Mouse (Mus musculus) embryonic facial prominence, embryonic 13.5 days (tissue): ENCODE measurements around the gene Tvp23a. TPM values are rescaled to one million over a fixed set of nuclear protein-coding genes. Genes with fewer than 3 reads are reported as not detected.
A peak's percentile ranks its signal among the peaks of the same experiment; 100 is the strongest.

Source experiments
- ATAC-seq: fragments of 200-750 bp; cut with Nextera tagmentation; 2 replicates; pipeline ENCODE4 v1.8.0; 2017; ENCODE audit warnings: low read depth; ENCODE audit not compliant: insufficient number of reproducible peaks, insufficient read depth, low FRiP score, low TSS enrichment
- H3K27ac ChIP-seq: fragments of 300-500 bp; sonication (generic); 2 replicates; pipeline ENCODE4 v1.5.1; 2015; ENCODE audit warnings: moderate library complexity, mild to moderate bottlenecking, inconsistent platforms
- H3K27me3 ChIP-seq: fragments of 300-500 bp; sonication (generic); 2 replicates; pipeline ENCODE4 v1.6.1; 2015; ENCODE audit warnings: mild to moderate bottlenecking, inconsistent platforms
- H3K36me3 ChIP-seq: fragments of 300-500 bp; sonication (generic); 2 replicates; pipeline ENCODE4 v1.6.1; 2015; ENCODE audit warnings: mild to moderate bottlenecking, inconsistent platforms
- H3K4me1 ChIP-seq: fragments of 300-500 bp; sonication (generic); 2 replicates; pipeline ENCODE4 v1.6.1; 2015; ENCODE audit warnings: inconsistent platforms
- H3K4me2 ChIP-seq: fragments of 300-500 bp; sonication (generic); 2 replicates; pipeline ENCODE4 v1.6.1; 2015; ENCODE audit warnings: moderate library complexity, mild to moderate bottlenecking, inconsistent platforms
- H3K4me3 ChIP-seq: fragments of 300-500 bp; sonication (generic); 2 replicates; pipeline ENCODE4 v1.5.1; 2015; ENCODE audit warnings: mild to moderate bottlenecking, inconsistent platforms
- H3K9ac ChIP-seq: fragments of 300-500 bp; sonication (generic); 2 replicates; pipeline ENCODE4 v1.6.1; 2015; ENCODE audit warnings: mild to moderate bottlenecking, inconsistent platforms
- H3K9me3 ChIP-seq: fragments of 300-500 bp; sonication (generic); 2 replicates; pipeline ENCODE4 v1.6.1; 2016; ENCODE audit warnings: inconsistent platforms
- WGBS: fragments of 180-500 bp; shearing (Covaris S2); methylation state at CpG from one replicate; pipeline ENCODE4 v1.1.7; 2015; ENCODE audit warnings: mixed read lengths; 5-methylcytosine and 5-hydroxymethylcytosine counted together
- polyA plus RNA-seq: library from polyadenylated mRNA; unstranded; fragments of >200 nt; fragmentation: Nextera tagmentation; extraction: Ambion mirVana; gene quantifications from 2 replicates; pipeline ENCODE4 v1.2.1, GENCODE M21; 2015

Gene Tvp23a
- polyA plus RNA-seq, 1 experiment from 2014 or later = 24.4 TPM

DNA sequence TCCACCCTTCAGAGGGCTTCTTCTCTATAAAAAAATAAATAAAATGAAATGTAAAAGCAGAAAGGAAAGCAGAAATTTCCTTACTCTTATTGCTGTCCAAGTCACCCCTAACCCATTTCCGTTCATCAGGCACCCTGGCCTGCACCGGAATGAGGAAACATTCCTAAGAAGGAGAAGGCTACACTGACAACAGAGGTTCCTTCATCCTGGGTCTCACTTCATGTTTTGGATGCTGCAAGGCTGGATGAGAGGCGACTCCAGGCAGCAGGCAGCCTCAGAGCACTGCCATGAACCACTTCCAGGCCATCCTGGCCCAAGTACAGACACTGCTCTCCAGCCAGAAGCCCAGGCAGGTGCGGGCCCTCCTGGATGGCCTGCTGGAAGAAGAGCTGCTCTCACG is 32.7 kb upstream of the Tvp23a start, which contains the start of gene Ciita:
Ciita (plus strand) TSS at position 203 of the 400 bp plus-strand sequence.
- no peak within 1 kb of the TSS for H3K27ac ChIP-seq
- 80% methylated on average over 5 of the region's 5 CpGs for WGBS
- no peaks in the 10 kb centered on the region for H3K27me3 ChIP-seq
- H3K36me3 ChIP-seq = no peaks in the 10 kb centered on the region
- no peak within 1 kb of the TSS for H3K4me3 ChIP-seq
- H3K4me1 ChIP-seq = peaks cover 8% of the 10 kb centered on the region; the same call in 1 of the 2 replicates
- ATAC-seq = no peak
- no peaks in the 10 kb centered on the region for H3K9me3 ChIP-seq
- no peak within 1 kb of the TSS for H3K4me2 ChIP-seq
- no peak within 1 kb of the TSS for H3K9ac ChIP-seq

DNA sequence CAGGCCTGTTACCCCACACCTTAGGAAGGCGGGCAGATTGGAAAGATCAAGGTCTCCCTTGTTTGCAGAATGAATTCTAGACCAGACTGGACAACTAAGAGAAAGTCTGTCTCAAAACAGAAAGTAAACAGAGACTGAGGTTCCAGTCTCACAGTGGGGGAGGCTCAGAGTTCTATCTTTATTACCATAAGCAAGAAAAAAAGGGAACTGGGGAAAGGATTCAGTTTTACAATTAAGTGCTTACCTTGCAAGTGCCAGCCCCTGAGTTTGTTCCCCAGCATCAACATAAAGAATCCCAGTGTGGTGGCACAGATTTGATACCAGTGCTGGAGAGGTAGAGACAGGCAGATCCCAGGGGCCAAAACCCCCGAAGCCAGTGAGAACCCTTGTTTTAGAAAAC is 28.8 kb upstream of the Tvp23a start:
- 63% methylated on average over 2 of the region's 2 CpGs for WGBS
- ATAC-seq = no peak
- H3K4me1 ChIP-seq = no peaks in the 10 kb centered on the region
- H3K4me2 ChIP-seq = no peak overlapping the region
- no peak overlapping the region for H3K27ac ChIP-seq
- no peaks in the 10 kb centered on the region for H3K36me3 ChIP-seq
- no peak overlapping the region for H3K4me3 ChIP-seq
- no peaks in the 10 kb centered on the region for H3K9me3 ChIP-seq
- H3K27me3 ChIP-seq = no peaks in the 10 kb centered on the region
- no peak overlapping the region for H3K9ac ChIP-seq

GRCm38 (mm10) chr16:10474956-10475355 is 27.8 kb upstream of the Tvp23a start:
- H3K4me2 ChIP-seq = no peak overlapping the region
- H3K9me3 ChIP-seq = no peaks in the 10 kb centered on the region
- no peak overlapping the region for H3K27ac ChIP-seq
- H3K4me1 ChIP-seq = no peaks in the 10 kb centered on the region
- no peak overlapping the region for H3K4me3 ChIP-seq
- no peak for ATAC-seq
- H3K27me3 ChIP-seq = no peaks in the 10 kb centered on the region
- H3K9ac ChIP-seq = no peak overlapping the region
- WGBS = 66% methylated on average over 3 of the region's 3 CpGs
- H3K36me3 ChIP-seq = no peaks in the 10 kb centered on the region

DNA sequence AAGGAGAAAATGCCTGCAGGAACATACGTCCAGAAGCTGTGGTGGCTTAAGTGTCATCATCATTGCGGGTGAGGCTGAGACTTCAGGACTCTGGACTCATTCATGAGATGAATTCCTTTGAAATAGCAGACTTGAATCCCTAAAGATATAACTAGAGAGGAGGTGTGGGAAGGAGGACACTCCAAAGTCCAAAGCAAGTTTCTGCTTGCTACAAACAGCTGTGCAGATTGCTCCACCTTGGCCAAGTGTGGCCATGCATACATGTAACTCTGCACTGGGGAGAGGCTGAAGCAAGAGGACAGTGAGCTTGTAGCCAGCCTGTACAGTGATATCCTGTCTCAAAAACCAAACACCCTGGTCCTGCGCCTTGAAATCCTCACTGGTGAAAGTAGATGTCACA is 24.8 kb upstream of the Tvp23a start:
- H3K9me3 ChIP-seq = no peaks in the 10 kb centered on the region
- no peaks in the 10 kb centered on the region for H3K4me1 ChIP-seq
- H3K27ac ChIP-seq = no peak overlapping the region
- no peak overlapping the region for H3K9ac ChIP-seq
- no peaks in the 10 kb centered on the region for H3K27me3 ChIP-seq
- no peaks in the 10 kb centered on the region for H3K36me3 ChIP-seq
- no peak for ATAC-seq
- 89% methylated on average over 3 of the region's 3 CpGs for WGBS
- H3K4me2 ChIP-seq = no peak overlapping the region
- H3K4me3 ChIP-seq = no peak overlapping the region

- Histone ChIP-seq H3K27ac (no peak overlapping the region), H3K36me3 (no peaks in the 10 kb centered on the region), H3K9me3 (no peaks in the 10 kb centered on the region), H3K27me3 (no peaks in the 10 kb centered on the region), H3K4me1 (no peaks in the 10 kb centered on the region), H3K9ac (no peak overlapping the region), H3K4me2 (no peak overlapping the region), H3K4me3 (no peak overlapping the region)
- ATAC-seq = no peak
- WGBS = 46% methylated on average over 1 of the region's 1 CpGs
Measured at GRCm38 (mm10) chr16:10468201-10468600, 21.0 kb upstream of the Tvp23a start.

DNA sequence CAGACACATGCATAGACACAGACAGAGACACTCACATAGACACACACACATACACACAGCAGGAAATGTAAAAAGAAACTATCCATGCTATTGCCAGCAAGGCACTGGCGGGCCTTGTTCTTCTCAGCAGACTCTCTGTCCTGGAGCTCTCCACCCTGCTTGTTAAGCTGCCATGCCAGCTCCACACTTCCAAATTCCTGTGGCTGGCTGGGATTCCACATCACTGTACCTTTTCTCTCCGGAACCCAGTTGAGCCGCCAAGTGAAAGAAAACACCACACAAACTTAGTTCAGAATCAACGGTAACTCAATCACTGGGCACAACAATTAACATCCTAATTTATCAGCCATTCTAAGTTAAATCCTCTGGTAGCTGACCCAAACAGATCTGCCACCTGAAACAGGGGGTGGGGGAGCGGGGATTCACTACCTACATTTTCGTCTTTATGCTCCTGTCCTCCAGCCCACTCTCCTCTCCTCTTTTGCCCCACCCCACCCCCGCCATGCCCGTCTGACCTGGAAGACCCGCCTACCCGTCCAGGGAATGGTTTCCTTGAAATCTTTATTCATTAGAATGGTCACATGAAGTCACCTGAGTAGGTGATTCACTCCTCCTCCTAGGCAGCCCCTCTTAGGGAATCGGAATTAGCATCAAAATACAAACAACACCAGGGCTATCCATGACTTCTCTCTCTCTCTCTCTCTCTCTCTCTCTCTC is 20.4 kb upstream of the Tvp23a start:
- Histone ChIP-seq H3K4me2 (peak overlapping the region; percentile 9; the same call in 1 of the 2 replicates), H3K4me1 (no peaks in the 10 kb centered on the region), H3K4me3 (no peak overlapping the region), H3K36me3 (no peaks in the 10 kb centered on the region), H3K27ac (no peak overlapping the region), H3K9me3 (no peaks in the 10 kb centered on the region), H3K27me3 (no peaks in the 10 kb centered on the region), H3K9ac (no peak overlapping the region)
- WGBS = 22% methylated on average over 11 of the region's 11 CpGs
- ATAC-seq = no peak

DNA sequence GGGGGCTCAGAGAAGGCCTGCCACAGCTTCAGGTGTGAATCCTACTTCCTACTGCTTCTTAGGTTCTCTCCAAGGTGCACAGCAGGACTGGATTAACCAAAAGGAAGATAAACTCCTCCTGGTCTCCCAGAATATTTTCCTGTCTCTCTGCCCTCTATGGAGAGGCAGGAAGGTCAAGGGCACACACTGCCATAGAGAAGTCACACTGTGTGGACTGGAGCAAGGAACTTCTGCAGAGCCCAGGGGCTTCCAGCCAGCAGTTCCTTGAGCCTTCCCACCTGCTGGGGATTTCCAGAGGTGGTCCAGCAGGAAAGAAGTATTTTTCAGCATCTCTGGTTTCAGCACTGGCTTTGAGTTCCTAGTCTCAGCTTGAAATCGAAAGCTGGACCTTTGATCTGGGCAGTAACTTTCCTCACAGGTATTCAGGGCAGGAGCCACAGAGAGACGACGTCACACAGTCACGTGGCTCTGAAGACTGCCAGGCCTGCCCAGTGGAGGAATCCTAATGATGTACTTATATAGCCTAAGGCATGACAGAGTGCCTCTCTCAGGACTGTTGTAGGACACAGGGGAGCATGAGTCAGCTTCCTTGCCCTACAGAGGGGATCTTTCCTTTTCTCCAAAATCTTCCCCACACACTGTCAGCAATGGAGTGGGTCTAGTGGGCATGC is 18.0 kb upstream of the Tvp23a start:
- Histone ChIP-seq H3K27me3 (no peaks in the 10 kb centered on the region), H3K4me1 (no peaks in the 10 kb centered on the region), H3K9me3 (no peaks in the 10 kb centered on the region), H3K36me3 (no peaks in the 10 kb centered on the region), H3K27ac (no peak overlapping the region), H3K4me2 (no peak overlapping the region), H3K4me3 (no peak overlapping the region), H3K9ac (no peak overlapping the region)
- 0 out of 2 replicates have a peak, but pooled peaks have one; percentile 43 for ATAC-seq
- 25% methylated on average over 4 of the region's 4 CpGs for WGBS

GRCm38 (mm10) chr16:10461178-10461577 is 14.0 kb upstream of the Tvp23a start:
- H3K4me2 ChIP-seq = no peak overlapping the region
- no peak overlapping the region for H3K4me3 ChIP-seq
- H3K36me3 ChIP-seq = no peaks in the 10 kb centered on the region
- no peaks in the 10 kb centered on the region for H3K9me3 ChIP-seq
- H3K9ac ChIP-seq = no peak overlapping the region
- no peaks in the 10 kb centered on the region for H3K27me3 ChIP-seq
- H3K4me1 ChIP-seq = no peaks in the 10 kb centered on the region
- ATAC-seq = no peak
- WGBS = 81% methylated on average over 2 of the region's 2 CpGs
- H3K27ac ChIP-seq = no peak overlapping the region

GRCm38 (mm10) chr16:10460188-10460587 is 13.0 kb upstream of the Tvp23a start:
- Histone ChIP-seq H3K4me1 (no peaks in the 10 kb centered on the region), H3K36me3 (no peaks in the 10 kb centered on the region), H3K9ac (no peak overlapping the region), H3K9me3 (no peaks in the 10 kb centered on the region), H3K27ac (no peak overlapping the region), H3K4me2 (no peak overlapping the region), H3K27me3 (no peaks in the 10 kb centered on the region), H3K4me3 (no peak overlapping the region)
- 70% methylated on average over 2 of the region's 2 CpGs for WGBS
- no peak for ATAC-seq

DNA sequence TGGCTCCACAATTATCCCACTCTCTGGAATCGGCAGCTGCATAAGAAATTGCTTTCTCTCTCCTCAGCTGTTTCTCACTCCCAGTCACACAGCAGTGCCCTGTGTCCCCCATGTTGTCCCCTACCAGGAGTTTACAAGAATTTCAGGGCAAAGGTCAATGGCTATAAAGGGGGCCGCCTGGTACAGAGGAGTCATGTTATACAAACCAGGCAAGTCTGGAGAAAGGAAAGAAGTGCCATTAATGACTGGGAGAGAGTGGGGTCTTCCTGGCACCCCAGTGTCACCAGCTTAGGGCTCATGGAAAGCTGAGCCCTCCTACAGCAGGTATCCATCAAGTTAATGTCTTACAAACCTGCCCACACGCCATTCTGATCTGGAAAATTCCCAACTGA is 7.4 kb upstream of the Tvp23a start:
- no peaks in the 10 kb centered on the region for H3K9me3 ChIP-seq
- no peak overlapping the region for H3K4me2 ChIP-seq
- H3K4me3 ChIP-seq = no peak overlapping the region
- ATAC-seq = no peak
- H3K27me3 ChIP-seq = no peaks in the 10 kb centered on the region
- no peak overlapping the region for H3K9ac ChIP-seq
- no peaks in the 10 kb centered on the region for H3K36me3 ChIP-seq
- 49% methylated on average over 3 of the region's 3 CpGs for WGBS
- no peak overlapping the region for H3K27ac ChIP-seq
- H3K4me1 ChIP-seq = no peaks in the 10 kb centered on the region

DNA sequence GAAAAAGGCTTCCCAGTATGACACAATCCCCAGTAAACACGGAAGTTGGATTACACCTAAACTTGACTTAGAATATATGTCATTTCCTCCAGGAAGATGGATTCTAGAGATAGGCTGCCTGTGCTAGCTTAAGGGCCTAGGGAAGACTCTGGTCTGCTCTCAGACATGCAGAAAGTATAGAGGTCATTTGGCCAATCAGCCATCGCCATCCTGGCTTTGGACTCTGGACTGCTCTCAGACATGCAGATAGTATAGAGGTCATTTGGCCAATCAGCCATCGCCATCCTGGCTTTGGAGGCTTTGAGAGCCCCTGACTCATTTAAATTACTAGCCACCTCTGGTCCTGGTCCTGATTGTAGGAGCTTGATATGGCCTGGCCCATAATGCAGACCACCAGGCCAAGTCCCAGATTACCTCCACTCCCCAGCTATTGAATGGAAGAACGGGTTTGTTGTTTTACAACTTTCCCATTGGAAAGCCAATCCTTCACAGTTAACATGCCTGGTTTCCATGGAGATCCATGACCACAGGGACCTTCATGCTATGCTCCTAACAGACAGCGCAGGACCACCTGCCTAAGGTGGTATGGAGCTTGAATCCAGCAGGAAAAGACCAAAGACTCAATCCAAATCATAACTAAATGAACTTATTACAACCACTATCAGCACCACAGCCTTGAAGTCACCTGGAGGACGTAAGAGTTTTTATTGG is 6.9 kb upstream of the Tvp23a start:
- H3K4me2 ChIP-seq = no peak overlapping the region
- no peak overlapping the region for H3K27ac ChIP-seq
- no peak for ATAC-seq
- WGBS = 72% methylated on average over 6 of the region's 6 CpGs
- no peaks in the 10 kb centered on the region for H3K27me3 ChIP-seq
- H3K4me3 ChIP-seq = no peak overlapping the region
- H3K4me1 ChIP-seq = no peaks in the 10 kb centered on the region
- no peaks in the 10 kb centered on the region for H3K9me3 ChIP-seq
- no peak overlapping the region for H3K9ac ChIP-seq
- H3K36me3 ChIP-seq = no peaks in the 10 kb centered on the region
